Mouse (Mus musculus) C2C12 (cell line): ENCODE measurements around the gene Olfr231.

Source experiments
- CEBPB ChIP-seq: IDR thresholded peaks from one replicate; pipeline ENCODE4 v1.6.1; 2011; ENCODE audit warnings: low read depth, mild to moderate bottlenecking, control low read depth, moderate library complexity
- CTCF ChIP-seq: IDR thresholded peaks from one replicate; pipeline ENCODE4 v1.5.1; 2011; ENCODE audit not compliant: control insufficient read depth, insufficient read depth, insufficient read length
- FOSL1 ChIP-seq: IDR thresholded peaks from one replicate; pipeline ENCODE4 v1.8.0; 2011; ENCODE audit warnings: mild to moderate bottlenecking, low read length; ENCODE audit not compliant: poor library complexity, insufficient read depth, severe bottlenecking
- MAX ChIP-seq: IDR thresholded peaks from one replicate; pipeline ENCODE4 v1.6.1; 2011; ENCODE audit warnings: mild to moderate bottlenecking, control low read depth
- MYOD1 ChIP-seq: IDR thresholded peaks from one replicate; pipeline ENCODE4 v1.6.1; 2011; ENCODE audit warnings: low read depth; ENCODE audit not compliant: control insufficient read depth, insufficient read length
- MYOG ChIP-seq: IDR thresholded peaks from one replicate; pipeline ENCODE4 v1.6.1; 2011; ENCODE audit not compliant: control insufficient read depth, insufficient read length; ENCODE audit errors: extremely low read depth
- USF1 ChIP-seq: IDR thresholded peaks from one replicate; pipeline ENCODE4 v1.6.1; 2011; ENCODE audit warnings: low read depth, mild to moderate bottlenecking, control low read depth, moderate library complexity

DNA sequence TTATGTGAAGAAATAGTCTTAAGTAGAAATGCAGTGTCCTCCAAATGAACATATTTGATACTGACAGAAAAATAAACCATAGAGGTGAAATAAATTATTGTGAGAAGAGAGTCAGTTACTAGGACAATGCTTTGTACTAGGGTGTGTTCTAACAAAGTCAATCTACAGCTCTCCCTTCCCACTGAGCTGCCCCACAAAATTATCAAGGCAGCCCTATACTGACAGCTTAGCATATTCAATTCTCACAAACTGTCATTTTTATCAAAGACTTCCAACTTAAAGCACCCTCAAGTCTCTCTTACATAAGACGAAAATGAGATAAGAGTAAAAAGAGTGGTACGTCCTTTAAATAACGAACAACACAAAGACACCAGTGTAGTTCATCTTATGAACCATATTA lies 36.7 kb upstream of the Olfr231 start:
- TF ChIP-seq CTCF (no peak), MYOD1 (no peak), CEBPB (no peak), USF1 (no peak), MYOG (no peak), MAX (no peak), FOSL1 (no peak)
